Mouse (Mus musculus): Measurements from ENCODE around the gene Adamts6. TPM values are rescaled to one million over a fixed set of nuclear protein-coding genes. Genes with fewer than 3 reads are reported as not detected.

The Adamts6 gene
- polyA plus RNA-seq, 1 experiment from 2014 or later, result 4.8 TPM

- ChIA-PET POLR2A (no interaction called here), CTCF (no interaction called here)
- DNase-seq (ENCODE audit: low read depth, low spot score) (no peak), ATAC-seq (no peak)
- no peaks in the 10 kb centered on the region for H3K27me3 ChIP-seq
- in situ Hi-C loops (cut with MboI; ENCODE audit: low pct_unique_long_range_greater_than_20kb), result no loop called here
- no peak for TF ChIP-seq CTCF (IDR thresholded peaks at IDR 0.05)
Measured at GRCm38 (mm10) chr13:104497592-104497991, 210.0 kb downstream of the Adamts6 start.

- DNase-seq (ENCODE audit: low read depth, low spot score) (no peak), ATAC-seq (no peak)
- H3K27me3 ChIP-seq, result no peaks in the 10 kb centered on the region
- ChIA-PET POLR2A (no interaction called here), CTCF (no interaction called here)
- TF ChIP-seq CTCF (IDR thresholded peaks at IDR 0.05), result no peak
- in situ Hi-C loops (cut with MboI; ENCODE audit: low pct_unique_long_range_greater_than_20kb), result no loop called here
Measured at GRCm38 (mm10) chr13:104498669-104499068, 211.0 kb downstream of the Adamts6 start.

GRCm38 (mm10) chr13:104499116-104500040, 211.7 kb downstream of the Adamts6 start:
- ChIA-PET CTCF (no interaction called here), POLR2A (interaction anchor here (0.7 kb wide), 1 partner anchor 8 kb away, joined by 3 read pairs; no protein-coding TSS in a partner anchor)
- no peaks in the 10 kb centered on the region for H3K27me3 ChIP-seq
- in situ Hi-C loops (cut with MboI; ENCODE audit: low pct_unique_long_range_greater_than_20kb), result no loop called here
- TF ChIP-seq CTCF (IDR thresholded peaks at IDR 0.05), result no peak
- DNase-seq (ENCODE audit: low read depth, low spot score), result no peak
- ATAC-seq, result no peak

- H3K27me3 ChIP-seq, result no peaks in the 10 kb centered on the region
- no peak for TF ChIP-seq CTCF (IDR thresholded peaks at IDR 0.05)
- in situ Hi-C loops (cut with MboI; ENCODE audit: low pct_unique_long_range_greater_than_20kb), result no loop called here
- ChIA-PET POLR2A (no interaction called here), CTCF (no interaction called here)
- no peak for ATAC-seq
- DNase-seq (ENCODE audit: low read depth, low spot score), result no peak
Measured at GRCm38 (mm10) chr13:104502406-104502805, 214.8 kb downstream of the Adamts6 start.

GRCm38 (mm10) chr13:104504043-104504442, 216.4 kb downstream of the Adamts6 start:
- no peak for TF ChIP-seq CTCF (IDR thresholded peaks at IDR 0.05)
- in situ Hi-C loops (cut with MboI; ENCODE audit: low pct_unique_long_range_greater_than_20kb), result no loop called here
- ATAC-seq, result no peak

GRCm38 (mm10) chr13:104506165-104506875, 218.7 kb downstream of the Adamts6 start:
- POLR2A ChIA-PET, result no interaction called here
- DNase-seq (ENCODE audit: low read depth, low spot score), result no peak

More at GRCm38 (mm10) chr13:104504043-104504442, 216.4 kb downstream of the Adamts6 start:
- POLR2A ChIA-PET, result interaction anchor here (0.6 to 1.4 kb wide), 2 partner anchors 9 to 196 kb away, joined by 3 read pairs; no protein-coding TSS in a partner anchor
- CTCF ChIA-PET, result no interaction called here
- DNase-seq (ENCODE audit: low read depth, low spot score), result no peak
- no peaks in the 10 kb centered on the region for H3K27me3 ChIP-seq

GRCm38 (mm10) chr13:104507671-104508070, 220.0 kb downstream of the Adamts6 start:
- H3K27me3 ChIP-seq, result no peaks in the 10 kb centered on the region
- POLR2A ChIA-PET, result no interaction called here
- CTCF ChIA-PET, result no interaction called here
- no peak for DNase-seq (ENCODE audit: low read depth, low spot score)
- ATAC-seq, result no peak
- in situ Hi-C loops (cut with MboI; ENCODE audit: low pct_unique_long_range_greater_than_20kb), result no loop called here
- TF ChIP-seq CTCF (IDR thresholded peaks at IDR 0.05), result no peak

More at GRCm38 (mm10) chr13:104506165-104506875, 218.7 kb downstream of the Adamts6 start:
- no peak for TF ChIP-seq CTCF (IDR thresholded peaks at IDR 0.05)
- in situ Hi-C loops (cut with MboI; ENCODE audit: low pct_unique_long_range_greater_than_20kb), result no loop called here
- ATAC-seq, result no peak
- no peaks in the 10 kb centered on the region for H3K27me3 ChIP-seq
- CTCF ChIA-PET, result no interaction called here

- CTCF ChIA-PET, result no interaction called here
- DNase-seq (ENCODE audit: low read depth, low spot score), result no peak
- POLR2A ChIA-PET, result no interaction called here
- TF ChIP-seq CTCF (IDR thresholded peaks at IDR 0.05), result no peak
- no peak for ATAC-seq
- in situ Hi-C loops (cut with MboI; ENCODE audit: low pct_unique_long_range_greater_than_20kb), result no loop called here
- no peaks in the 10 kb centered on the region for H3K27me3 ChIP-seq
Measured at GRCm38 (mm10) chr13:104509561-104510493, 222.2 kb downstream of the Adamts6 start.

GRCm38 (mm10) chr13:104510766-104511165, 223.1 kb downstream of the Adamts6 start:
- DNase-seq (ENCODE audit: low read depth, low spot score) (no peak), ATAC-seq (no peak)
- ChIA-PET POLR2A (no interaction called here), CTCF (no interaction called here)
- in situ Hi-C loops (cut with MboI; ENCODE audit: low pct_unique_long_range_greater_than_20kb), result no loop called here
- no peaks in the 10 kb centered on the region for H3K27me3 ChIP-seq
- TF ChIP-seq CTCF (IDR thresholded peaks at IDR 0.05), result no peak

GRCm38 (mm10) chr13:104515054-104515453, 227.4 kb downstream of the Adamts6 start:
- DNase-seq (ENCODE audit: low read depth, low spot score), result no peak
- ChIA-PET CTCF (no interaction called here), POLR2A (no interaction called here)
- H3K27me3 ChIP-seq, result no peaks in the 10 kb centered on the region
- ATAC-seq, result no peak
- in situ Hi-C loops (cut with MboI; ENCODE audit: low pct_unique_long_range_greater_than_20kb), result no loop called here
- TF ChIP-seq CTCF (IDR thresholded peaks at IDR 0.05), result no peak
